Mouse (Mus musculus) gastrocnemius, postnatal 4 days (tissue): ENCODE data around the gene Abhd18. TPM values are rescaled to one million over a fixed set of nuclear protein-coding genes. Genes with fewer than 3 reads are reported as not detected.
"Not testable (repeated sequence)": the region's sequence is repeated elsewhere in the genome, so short reads cannot be mapped to it uniquely, and the experiment has no call there.

ENCODE experiments used
- DNase-seq, 2 experiments: peaks; one replicate each; pipeline ENCODE4 v3.0.0; 2021 to 2022; ENCODE audit warnings: low spot score in 2 of 2, mixed read lengths in 2 of 2
- long read RNA-seq, 2 experiments: library from polyadenylated mRNA; stranded (forward); transcript quantifications; one replicate each; pipeline ENCODE4 v2.0.0; 2021
- total RNA-seq, 2 experiments: library from RNA; stranded (reverse); gene quantifications; 2 replicates each; pipeline ENCODE4 v1.2.3; 2021

The Abhd18 gene
- total RNA-seq: 10 to 100 TPM; 16.9 to 20.9 TPM
- long read RNA-seq, experiment 1, full-length matches to known transcripts: 13 of 15 reads
- long read RNA-seq, experiment 1, partial matches to known transcripts: 0 of 15 reads
- long read RNA-seq, experiment 1, other reads (novel, unspliced or antisense): 2 of 15 reads
- long read RNA-seq, experiment 2, transcript Abhd18-201 (13 exons, 3,277 nt): major isoform, 14 of 18 reads
- long read RNA-seq, experiment 2, partial matches to known transcripts: 1 of 18 reads
- long read RNA-seq, experiment 2, other reads (novel, unspliced or antisense): 3 of 18 reads

DNA sequence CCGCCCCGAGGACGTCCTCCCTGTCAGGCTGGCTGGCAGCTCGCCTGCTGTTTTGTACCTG lies at the start of gene Abhd18:
TSS of gene Abhd18 (plus strand) at position 14 of the 61 bp plus-strand sequence.
- DNase-seq: not testable (repeated sequence)

DNA sequence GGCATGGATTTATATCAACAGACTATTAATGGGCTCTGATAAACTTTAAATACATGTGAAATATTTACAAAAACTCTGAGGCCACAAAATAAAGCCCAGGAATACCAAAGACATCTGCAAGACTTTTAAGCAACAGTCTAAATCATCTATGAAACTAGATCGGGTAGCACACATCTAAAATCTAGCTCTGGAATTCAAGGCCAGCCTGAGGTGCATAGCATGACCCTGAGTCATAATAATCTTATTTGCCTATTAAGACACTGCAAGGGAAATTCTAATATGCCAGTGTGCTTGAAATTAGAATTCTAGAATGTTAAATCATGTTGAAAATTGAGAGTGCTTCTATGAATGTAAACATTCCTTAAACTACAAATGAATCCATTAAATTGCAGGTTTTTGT lies 48.7 kb upstream of the Abhd18 start:
- no peak for DNase-seq

DNA sequence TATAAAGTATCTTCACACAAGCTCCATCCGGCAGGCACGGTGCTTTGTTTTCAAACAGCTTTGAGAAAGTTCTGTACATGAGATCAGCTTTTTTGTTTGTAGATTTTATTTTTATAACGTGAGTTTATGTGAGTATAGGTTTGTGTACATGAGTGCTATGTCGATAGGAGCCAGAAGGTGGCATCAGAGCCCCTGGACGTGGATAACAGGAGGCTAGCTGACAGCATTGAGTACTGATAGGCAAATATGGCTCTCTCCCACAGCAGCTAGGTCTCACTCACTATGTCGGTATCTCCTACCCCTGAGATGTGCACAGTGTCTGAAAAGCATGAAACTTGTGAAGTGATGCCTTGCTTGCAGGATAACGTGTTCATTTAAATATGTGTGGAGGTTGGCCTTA lies 48.3 kb upstream of the Abhd18 start:
- peak in 1 of 2 experiments; percentile 19 for DNase-seq

GRCm38 (mm10) chr3:40799530-40800372 lies 47.0 kb upstream of the Abhd18 start, which contains the start of gene Plk4:
TSS of gene Plk4 (plus strand) at chr3:40800019.
- peak; percentile 96 to 99 for DNase-seq

GRCm38 (mm10) chr3:40800373-40800823 lies 46.4 kb upstream of the Abhd18 start:
- peak; percentile 52 to 54 for DNase-seq

DNA sequence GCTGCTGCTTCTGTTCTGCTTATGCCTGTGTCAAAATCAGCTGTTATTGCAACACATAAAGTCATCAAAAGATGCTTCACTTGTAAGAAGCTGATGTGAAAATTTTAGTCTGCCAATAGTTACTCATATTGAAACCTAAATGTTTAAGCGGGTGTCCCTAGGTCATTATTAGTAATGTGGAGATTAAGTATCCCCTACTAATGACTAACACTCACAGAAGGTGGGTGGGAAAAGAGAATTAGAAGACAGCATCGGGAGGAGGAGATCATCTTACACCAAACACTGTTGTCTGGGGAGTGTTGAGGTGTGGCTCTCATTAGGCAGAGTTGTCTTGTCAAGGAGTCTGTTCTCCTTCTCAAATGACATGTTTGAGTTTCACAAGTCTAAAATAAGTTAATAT lies 39.9 kb upstream of the Abhd18 start:
- no peak for DNase-seq

GRCm38 (mm10) chr3:40808686-40809085 lies 38.1 kb upstream of the Abhd18 start:
- DNase-seq: no peak

DNA sequence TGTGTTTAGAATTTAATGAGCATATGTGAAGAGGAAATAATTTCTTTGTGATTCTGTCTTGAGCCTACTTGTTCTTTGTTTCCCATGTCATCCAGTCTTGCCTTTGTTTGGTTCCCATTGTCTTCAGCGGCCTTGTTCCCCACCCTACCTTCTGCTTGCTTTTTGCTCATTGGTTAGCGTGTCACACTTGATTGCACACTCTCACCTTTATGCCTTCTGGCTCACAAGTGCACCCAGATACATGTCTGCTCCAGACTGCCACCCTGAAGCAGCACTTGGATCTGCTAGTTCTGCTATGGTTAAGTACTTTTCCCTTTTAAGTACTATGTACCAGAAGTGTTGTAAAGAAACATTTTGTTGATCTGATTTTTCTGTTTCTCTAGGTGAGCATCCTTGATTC lies 36.9 kb upstream of the Abhd18 start:
- no peak for DNase-seq

- DNase-seq: no peak
These were observed 33.5 kb upstream of the Abhd18 start for GRCm38 (mm10) chr3:40813275-40813674.

GRCm38 (mm10) chr3:40845521-40845920 lies 1.2 kb upstream of the Abhd18 start:
- not testable (repeated sequence) for DNase-seq

DNA sequence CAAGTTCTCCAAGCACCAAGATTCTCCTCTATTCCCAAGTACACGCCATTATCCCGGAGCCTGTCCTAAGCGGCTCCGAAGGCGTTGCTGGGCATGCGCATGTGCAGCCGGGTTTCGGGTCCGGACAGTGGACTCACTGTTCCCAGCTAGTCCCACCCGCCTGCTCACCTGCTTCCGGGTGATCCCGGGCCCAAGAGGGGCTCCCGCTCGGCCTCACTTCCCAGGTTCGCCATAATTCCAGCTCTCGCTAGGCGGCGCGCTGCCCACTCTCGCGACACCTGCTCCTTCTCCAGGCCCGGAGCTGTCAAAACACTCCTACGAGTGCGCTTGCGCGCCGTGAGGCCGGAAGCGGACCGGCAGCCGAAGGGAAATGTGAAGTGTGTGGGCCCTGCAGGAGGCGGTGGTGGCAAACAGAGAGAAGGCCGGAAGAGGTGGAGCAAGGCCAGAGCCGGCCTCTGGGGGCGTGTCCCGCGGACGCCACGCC lies 255 bp upstream of the Abhd18 start, which contains the start of gene Mfsd8:
TSS of gene Mfsd8 (minus strand) at position 414 of the 484 bp plus-strand sequence.
- DNase-seq: peak; percentile 84 to 91

GRCm38 (mm10) chr3:40847018-40847417 lies 248 bp downstream of the Abhd18 start:
- DNase-seq: peak; percentile 17 to 28

DNA sequence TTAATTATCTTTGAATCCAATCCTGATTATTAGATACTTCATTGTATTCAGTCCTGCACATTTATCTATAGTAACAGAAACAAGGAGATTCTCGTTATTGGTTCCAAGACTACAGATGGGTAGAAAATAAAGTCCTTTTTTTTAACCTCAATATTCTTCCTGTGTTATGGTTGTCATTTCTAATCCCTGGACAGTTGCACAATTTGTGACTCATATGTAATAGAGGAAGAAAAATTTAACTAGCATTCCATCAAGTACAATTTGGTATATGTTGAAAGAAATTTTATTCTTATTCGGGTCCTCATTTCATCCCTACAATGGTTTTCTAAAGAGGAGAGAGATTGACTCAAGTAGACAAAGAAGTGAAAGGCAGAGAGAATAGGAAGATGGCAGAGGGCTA lies 1.2 kb downstream of the Abhd18 start:
- not testable (repeated sequence) for DNase-seq

DNA sequence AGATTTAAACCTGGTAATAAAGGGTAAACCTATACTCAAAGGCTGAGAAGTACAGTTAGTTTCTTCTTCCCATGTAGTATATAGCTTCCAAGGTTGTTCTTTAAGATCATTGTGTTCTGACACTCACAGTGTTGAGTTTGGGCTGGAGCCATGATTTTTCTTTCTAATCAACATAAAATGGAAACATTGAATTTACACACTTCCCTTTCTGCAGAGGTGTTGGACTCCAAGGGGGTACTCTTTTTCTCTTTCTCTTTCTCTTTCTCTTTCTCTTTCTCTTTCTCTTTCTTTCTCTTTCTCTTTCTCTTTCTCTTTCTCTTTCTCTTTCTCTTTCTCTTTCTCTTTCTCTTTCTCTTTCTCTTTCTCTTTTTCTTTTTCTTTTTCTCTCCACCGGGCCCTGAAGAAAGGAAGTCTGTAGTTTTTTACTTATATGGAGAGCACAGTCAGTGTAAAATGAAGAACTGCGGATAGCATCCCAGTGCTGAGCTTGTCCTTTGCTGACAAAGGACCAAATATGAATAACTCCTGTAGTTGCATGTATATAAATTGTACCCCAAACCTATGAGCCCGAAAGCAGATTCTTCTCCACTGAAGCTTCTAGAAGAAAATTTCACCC lies 6.5 kb downstream of the Abhd18 start:
- not testable (repeated sequence) for DNase-seq

GRCm38 (mm10) chr3:40893816-40894258 lies 47.1 kb downstream of the Abhd18 start:
- peak; percentile 89 to 97 for DNase-seq

GRCm38 (mm10) chr3:40894336-40894735 lies 47.6 kb downstream of the Abhd18 start:
- peak in 1 of 2 experiments; percentile 20 for DNase-seq

DNA sequence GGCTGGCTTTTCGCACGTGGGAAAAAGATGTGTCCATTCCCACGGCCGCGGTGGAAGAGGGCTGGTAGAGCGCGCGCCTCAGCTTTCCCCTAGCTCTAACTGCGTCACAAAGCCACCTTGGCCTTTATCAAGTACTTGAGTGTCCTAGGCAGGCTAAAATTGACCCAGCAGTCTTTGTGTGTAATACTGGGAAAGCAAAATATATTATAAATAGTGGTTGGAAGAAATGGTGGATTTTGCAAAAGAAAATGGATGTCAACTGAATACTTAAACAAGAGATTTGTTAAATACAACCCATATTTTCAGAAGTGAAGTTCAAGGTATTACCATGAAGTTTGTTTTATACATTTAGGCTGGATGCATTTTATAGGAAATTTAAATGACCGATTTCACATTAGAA lies 55.7 kb downstream of the Abhd18 start, which contains the start of gene 1700034I23Rik:
TSS of gene 1700034I23Rik (minus strand) at position 101 of the 400 bp plus-strand sequence.
- DNase-seq: not testable (repeated sequence)

DNA sequence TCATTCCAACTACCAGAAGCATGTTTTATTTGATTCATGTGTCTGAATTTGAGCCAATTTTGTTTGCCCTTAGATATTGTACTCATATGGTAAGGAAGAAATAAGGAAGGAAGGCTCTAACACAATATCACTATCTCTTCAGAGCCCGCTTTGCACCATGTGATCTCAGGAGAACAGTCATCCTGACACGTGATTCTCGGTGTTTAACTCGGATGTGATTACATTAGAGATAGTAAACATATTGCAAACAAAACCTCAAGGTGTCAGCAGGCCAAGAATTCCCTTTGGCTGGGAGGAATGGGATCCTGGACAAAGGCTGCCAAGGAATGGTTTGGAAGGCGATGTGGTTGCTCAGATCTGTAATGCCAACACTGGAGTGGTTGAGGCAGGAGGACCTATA lies 91.4 kb downstream of the Abhd18 start:
- no peak for DNase-seq

- DNase-seq: no peak
These were observed 91.8 kb downstream of the Abhd18 start for GRCm38 (mm10) chr3:40938592-40938991.

- no peak for DNase-seq
These were observed 92.2 kb downstream of the Abhd18 start for GRCm38 (mm10) chr3:40939019-40939418.

GRCm38 (mm10) chr3:40949170-40949902 lies 102.6 kb downstream of the Abhd18 start, which contains the start of gene Larp1b:
TSS of gene Larp1b (plus strand) at chr3:40949828.
- DNase-seq: peak; percentile 98 to 99
